Mouse (Mus musculus) kidney, embryonic 15.5 days (tissue): Measurements from ENCODE around the gene Rgl2. TPM values are rescaled to one million over a fixed set of nuclear protein-coding genes. Genes with fewer than 3 reads are reported as not detected.
A peak's percentile ranks its signal among the peaks of the same experiment; 100 is the strongest.

Experiments used
- ATAC-seq: fragments of 200-750 bp; cut with Nextera tagmentation; replicated peaks from 2 replicates; pipeline ENCODE4 v1.8.0; 2017; ENCODE audit warnings: moderate TSS enrichment; ENCODE audit not compliant: low FRiP score
- H3K27ac ChIP-seq: fragments of 300-500 bp; sonication (generic); 2 replicates; pipeline ENCODE4 v1.5.1; 2015; ENCODE audit warnings: mild to moderate bottlenecking, inconsistent platforms
- H3K27me3 ChIP-seq: fragments of 300-500 bp; sonication (generic); 2 replicates; pipeline ENCODE4 v1.6.1; 2015; ENCODE audit warnings: inconsistent platforms
- H3K36me3 ChIP-seq: fragments of 300-500 bp; sonication (generic); 2 replicates; pipeline ENCODE4 v1.6.1; 2015; ENCODE audit warnings: inconsistent platforms
- H3K4me1 ChIP-seq: fragments of 300-500 bp; sonication (generic); 2 replicates; pipeline ENCODE4 v1.6.1; 2015; ENCODE audit warnings: inconsistent platforms
- H3K4me2 ChIP-seq: fragments of 300-500 bp; sonication (generic); 2 replicates; pipeline ENCODE4 v1.6.1; 2015; ENCODE audit warnings: moderate library complexity, mild to moderate bottlenecking, inconsistent platforms
- H3K4me3 ChIP-seq: fragments of 300-500 bp; sonication (generic); replicated peaks from 2 replicates; pipeline ENCODE4 v1.5.1; 2015; ENCODE audit warnings: mild to moderate bottlenecking, inconsistent platforms
- H3K9ac ChIP-seq: fragments of 300-500 bp; sonication (generic); 2 replicates; pipeline ENCODE4 v1.6.1; 2015; ENCODE audit warnings: mild to moderate bottlenecking, inconsistent platforms
- H3K9me3 ChIP-seq: fragments of 300-500 bp; sonication (generic); replicated peaks from 2 replicates; pipeline ENCODE4 v1.6.1; 2016; ENCODE audit warnings: inconsistent platforms
- WGBS: fragments of 180-500 bp; shearing (Covaris S2); methylation state at CpG from one replicate; pipeline ENCODE4 v1.1.7; 2015; ENCODE audit warnings: mixed read lengths; 5-methylcytosine and 5-hydroxymethylcytosine counted together
- polyA plus RNA-seq: library from polyadenylated mRNA; unstranded; fragments of >200 nt; fragmentation: Nextera tagmentation; extraction: Ambion mirVana; gene quantifications from 2 replicates; pipeline ENCODE4 v1.2.1, GENCODE M21; 2015

The Rgl2 gene
- polyA plus RNA-seq, 1 experiment from 2014 or later: 34.5 TPM

GRCm38 (mm10) chr17:33931159-33931866, 2.0 kb downstream of the Rgl2 start:
- H3K36me3 ChIP-seq: peaks cover 38% of the 10 kb centered on the region
- H3K27ac ChIP-seq: no peak overlapping the region
- H3K4me3 ChIP-seq: peak overlapping the region; percentile 87
- no peaks in the 10 kb centered on the region for H3K27me3 ChIP-seq
- H3K9me3 ChIP-seq: no peaks in the 10 kb centered on the region
- 38% methylated on average over 18 of the region's 18 CpGs for WGBS
- H3K4me2 ChIP-seq: peak overlapping the region; percentile 99
- H3K4me1 ChIP-seq: peaks cover 24% of the 10 kb centered on the region
- H3K9ac ChIP-seq: peak overlapping the region; percentile 90
- ATAC-seq: no peak

DNA sequence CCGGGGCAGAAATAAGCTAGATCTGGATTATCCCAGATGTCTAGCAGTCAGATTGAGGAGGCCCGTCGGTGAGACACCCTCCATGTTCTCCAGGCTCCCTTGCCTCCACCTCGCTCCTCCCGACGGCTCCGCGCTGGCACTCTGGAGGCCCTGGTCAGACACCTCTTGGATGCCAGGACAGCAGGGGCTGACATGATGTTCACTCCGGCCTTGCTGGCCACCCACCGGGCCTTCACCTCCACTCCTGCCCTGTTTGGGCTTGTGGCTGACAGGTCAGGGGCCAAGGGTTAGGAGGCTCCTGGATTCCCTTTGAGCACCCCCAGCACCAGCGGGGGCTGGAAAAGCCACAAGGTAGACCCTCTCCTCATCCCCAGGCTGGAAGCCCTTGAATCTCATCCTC, 2.6 kb downstream of the Rgl2 start:
- no peak for ATAC-seq
- no peak overlapping the region for H3K4me2 ChIP-seq
- no peaks in the 10 kb centered on the region for H3K9me3 ChIP-seq
- H3K27ac ChIP-seq: no peak overlapping the region
- H3K27me3 ChIP-seq: no peaks in the 10 kb centered on the region
- no peak overlapping the region for H3K4me3 ChIP-seq
- no peak overlapping the region for H3K9ac ChIP-seq
- peaks cover 41% of the 10 kb centered on the region for H3K36me3 ChIP-seq
- peaks cover 24% of the 10 kb centered on the region for H3K4me1 ChIP-seq
- 93% methylated on average over 11 of the region's 11 CpGs for whole genome bisulfite sequencing

DNA sequence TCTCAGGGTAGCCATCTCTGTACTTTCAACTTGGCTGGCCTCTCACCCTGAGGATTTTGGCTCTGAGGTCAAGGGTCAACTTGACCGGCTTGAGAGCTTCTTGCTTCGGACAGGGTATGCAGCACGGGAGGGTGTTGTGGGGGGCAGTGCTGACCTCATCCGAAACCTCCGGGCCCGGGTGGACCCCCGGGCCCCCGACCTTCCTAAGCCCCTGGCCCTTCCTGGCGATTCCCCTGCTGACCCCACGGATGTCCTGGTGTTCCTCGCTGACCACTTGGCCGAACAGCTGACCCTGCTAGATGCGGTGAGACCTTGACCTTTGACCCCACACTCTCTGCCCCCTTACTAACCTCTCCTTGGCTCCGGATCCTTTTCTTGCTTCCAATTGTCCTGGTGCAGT, 3.1 kb downstream of the Rgl2 start:
- 86% methylated on average over 14 of the region's 14 CpGs for WGBS
- H3K4me1 ChIP-seq: peaks cover 24% of the 10 kb centered on the region
- no peaks in the 10 kb centered on the region for H3K9me3 ChIP-seq
- no peak overlapping the region for H3K27ac ChIP-seq
- H3K27me3 ChIP-seq: no peaks in the 10 kb centered on the region
- H3K4me3 ChIP-seq: no peak overlapping the region
- no peak for ATAC-seq
- peaks cover 44% of the 10 kb centered on the region for H3K36me3 ChIP-seq
- no peak overlapping the region for H3K9ac ChIP-seq
- H3K4me2 ChIP-seq: no peak overlapping the region

DNA sequence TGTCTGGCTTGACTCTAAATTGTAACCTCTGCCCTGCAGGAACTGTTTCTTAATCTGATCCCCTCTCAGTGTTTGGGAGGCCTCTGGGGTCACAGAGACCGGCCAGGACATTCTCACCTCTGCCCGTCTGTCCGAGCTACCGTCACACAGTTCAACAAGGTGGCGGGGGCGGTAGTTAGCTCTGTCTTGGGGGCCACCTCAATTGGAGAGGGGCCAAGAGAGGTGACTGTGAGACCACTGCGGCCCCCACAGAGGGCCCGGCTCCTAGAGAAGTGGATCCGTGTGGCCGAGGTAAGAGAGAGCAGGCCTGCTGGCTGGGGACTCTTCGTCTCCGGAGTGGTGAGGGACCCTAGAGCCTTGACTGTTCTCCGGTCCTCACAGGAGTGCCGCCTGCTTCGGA, 3.6 kb downstream of the Rgl2 start:
- WGBS: 90% methylated on average over 15 of the region's 15 CpGs
- H3K27ac ChIP-seq: no peak overlapping the region
- H3K36me3 ChIP-seq: peaks cover 46% of the 10 kb centered on the region
- H3K4me2 ChIP-seq: no peak overlapping the region
- no peak for ATAC-seq
- peaks cover 21% of the 10 kb centered on the region for H3K4me1 ChIP-seq
- no peaks in the 10 kb centered on the region for H3K9me3 ChIP-seq
- no peak overlapping the region for H3K4me3 ChIP-seq
- no peaks in the 10 kb centered on the region for H3K27me3 ChIP-seq
- H3K9ac ChIP-seq: no peak overlapping the region

GRCm38 (mm10) chr17:33935422-33936055, 6.2 kb downstream of the Rgl2 start:
- ATAC-seq: no peak
- Histone ChIP-seq H3K36me3 (peaks cover 57% of the 10 kb centered on the region), H3K9me3 (no peaks in the 10 kb centered on the region), H3K4me3 (no peak overlapping the region), H3K27me3 (no peaks in the 10 kb centered on the region), H3K4me2 (no peak overlapping the region), H3K9ac (no peak overlapping the region), H3K27ac (no peak overlapping the region), H3K4me1 (peaks cover 21% of the 10 kb centered on the region)
- 81% methylated on average over 21 of the region's 21 CpGs for WGBS

GRCm38 (mm10) chr17:33936993-33937392, 7.7 kb downstream of the Rgl2 start:
- no peak overlapping the region for H3K4me3 ChIP-seq
- no peaks in the 10 kb centered on the region for H3K9me3 ChIP-seq
- no peak overlapping the region for H3K9ac ChIP-seq
- no peak overlapping the region for H3K4me2 ChIP-seq
- WGBS: 84% methylated on average over 15 of the region's 15 CpGs
- peaks cover 57% of the 10 kb centered on the region for H3K36me3 ChIP-seq
- no peak overlapping the region for H3K27ac ChIP-seq
- no peaks in the 10 kb centered on the region for H3K27me3 ChIP-seq
- no peak for ATAC-seq
- peaks cover 22% of the 10 kb centered on the region for H3K4me1 ChIP-seq

DNA sequence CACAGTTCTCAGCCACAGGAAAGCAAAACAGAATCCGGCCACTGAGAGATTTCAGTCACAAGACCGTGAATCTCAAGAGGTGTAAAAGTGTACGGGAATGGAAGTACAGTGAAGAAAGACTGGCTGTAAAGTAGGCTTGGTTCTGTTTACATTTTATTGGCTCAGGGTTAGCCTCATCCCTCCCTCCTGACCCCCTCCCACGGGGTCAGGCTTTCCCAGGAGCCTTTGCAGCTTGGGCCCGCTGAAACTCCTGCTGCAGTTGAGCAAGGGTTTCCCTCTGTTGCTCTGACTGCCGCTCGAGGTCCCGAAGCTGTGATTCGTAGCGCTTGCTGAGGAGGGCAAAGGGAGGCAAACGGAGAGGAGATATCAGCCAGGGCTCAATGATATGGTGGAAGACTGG, 9.4 kb downstream of the Rgl2 start:
- H3K4me2 ChIP-seq: peak overlapping the region; percentile 94
- 67% methylated on average over 11 of the region's 11 CpGs for WGBS
- peak overlapping the region; percentile 86; the same call in 1 of the 2 replicates for H3K9ac ChIP-seq
- no peaks in the 10 kb centered on the region for H3K27me3 ChIP-seq
- ATAC-seq: no peak
- peak overlapping the region; percentile 90 for H3K4me3 ChIP-seq
- no peaks in the 10 kb centered on the region for H3K9me3 ChIP-seq
- peaks cover 25% of the 10 kb centered on the region for H3K4me1 ChIP-seq
- no peak overlapping the region for H3K27ac ChIP-seq
- peaks cover 56% of the 10 kb centered on the region for H3K36me3 ChIP-seq

GRCm38 (mm10) chr17:33940206-33940805, 11.0 kb downstream of the Rgl2 start, which contains the start of the genes Pfdn6 and Wdr46:
Gene Pfdn6, minus strand, starts transcription at chr17:33940343.
Gene Wdr46, plus strand, starts transcription at chr17:33940660.
- Histone ChIP-seq H3K4me2 (peak within 1 kb of the TSS; percentile 94), H3K27me3 (no peaks in the 10 kb centered on the region), H3K36me3 (peaks cover 66% of the 10 kb centered on the region), H3K9ac (peak within 1 kb of the TSS; percentile 86), H3K9me3 (no peaks in the 10 kb centered on the region), H3K27ac (peak within 1 kb of the TSS; percentile 82), H3K4me3 (peak within 1 kb of the TSS; percentile 90), H3K4me1 (peaks cover 25% of the 10 kb centered on the region)
- ATAC-seq: peak; percentile 87
- under 1% methylated on average over 36 of the region's 36 CpGs for WGBS

DNA sequence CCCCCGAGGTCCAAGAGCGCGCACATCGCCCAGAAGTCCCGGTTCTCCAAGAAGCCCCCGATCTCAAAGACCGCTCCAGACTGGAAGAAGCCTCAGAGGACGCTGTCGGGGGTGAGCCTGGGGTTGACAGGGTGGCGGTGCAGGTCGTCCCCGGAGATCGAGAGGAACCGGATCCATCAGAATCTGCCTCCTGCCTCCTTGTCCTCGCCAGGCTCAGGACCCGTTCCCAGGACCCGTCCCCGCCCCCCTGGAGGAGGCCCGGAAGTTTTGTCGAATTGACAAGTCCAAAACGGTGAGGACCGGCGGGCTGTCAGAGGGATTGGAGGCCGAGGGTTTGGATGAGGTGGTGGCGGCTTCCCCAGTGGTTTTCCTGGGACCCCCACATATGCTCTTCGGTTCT, 11.6 kb downstream of the Rgl2 start:
- peak overlapping the region; percentile 86 for H3K9ac ChIP-seq
- H3K36me3 ChIP-seq: peaks cover 66% of the 10 kb centered on the region
- H3K27ac ChIP-seq: no peak overlapping the region
- peak overlapping the region; percentile 90 for H3K4me3 ChIP-seq
- peaks cover 25% of the 10 kb centered on the region for H3K4me1 ChIP-seq
- H3K27me3 ChIP-seq: no peaks in the 10 kb centered on the region
- 2% methylated on average over 26 of the region's 26 CpGs for WGBS
- H3K4me2 ChIP-seq: peak overlapping the region; percentile 94
- peak; percentile 41 for ATAC-seq
- H3K9me3 ChIP-seq: no peaks in the 10 kb centered on the region

- ATAC-seq: no peak
- WGBS: 60% methylated on average over 19 of the region's 19 CpGs
- H3K36me3 ChIP-seq: peaks cover 68% of the 10 kb centered on the region
Observed at GRCm38 (mm10) chr17:33941381-33941780, 12.0 kb downstream of the Rgl2 start.

DNA sequence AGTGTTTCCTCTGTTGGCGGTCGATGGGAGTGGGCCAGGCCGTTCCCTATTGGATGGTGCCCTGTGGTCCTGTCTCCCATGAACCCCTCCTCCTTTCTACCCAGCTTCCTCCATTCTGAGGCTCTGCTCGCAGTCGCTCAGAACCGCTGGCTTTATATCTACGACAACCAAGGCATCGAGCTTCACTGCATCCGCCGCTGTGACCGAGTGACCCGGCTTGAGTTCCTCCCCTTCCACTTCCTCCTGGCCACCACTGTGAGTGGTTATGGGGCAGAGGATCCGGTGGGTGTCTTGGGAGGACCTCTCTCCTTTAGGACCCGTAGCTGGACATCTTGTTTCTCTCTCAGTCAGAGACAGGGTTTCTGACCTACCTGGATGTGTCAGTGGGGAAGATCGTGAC, 14.1 kb downstream of the Rgl2 start:
- no peak for ATAC-seq
- no peak overlapping the region for H3K4me2 ChIP-seq
- H3K9me3 ChIP-seq: no peaks in the 10 kb centered on the region
- H3K27me3 ChIP-seq: no peaks in the 10 kb centered on the region
- no peak overlapping the region for H3K27ac ChIP-seq
- H3K4me3 ChIP-seq: no peak overlapping the region
- no peak overlapping the region for H3K9ac ChIP-seq
- WGBS: 92% methylated on average over 15 of the region's 15 CpGs
- peaks cover 68% of the 10 kb centered on the region for H3K36me3 ChIP-seq
- peaks cover 25% of the 10 kb centered on the region for H3K4me1 ChIP-seq

More at GRCm38 (mm10) chr17:33941381-33941780, 12.0 kb downstream of the Rgl2 start:
- H3K4me3 ChIP-seq: peak overlapping the region; percentile 90
- peak overlapping the region; percentile 94 for H3K4me2 ChIP-seq
- H3K4me1 ChIP-seq: peaks cover 25% of the 10 kb centered on the region
- no peaks in the 10 kb centered on the region for H3K27me3 ChIP-seq
- peak overlapping the region; percentile 86 for H3K9ac ChIP-seq
- no peak overlapping the region for H3K27ac ChIP-seq
- no peaks in the 10 kb centered on the region for H3K9me3 ChIP-seq

DNA sequence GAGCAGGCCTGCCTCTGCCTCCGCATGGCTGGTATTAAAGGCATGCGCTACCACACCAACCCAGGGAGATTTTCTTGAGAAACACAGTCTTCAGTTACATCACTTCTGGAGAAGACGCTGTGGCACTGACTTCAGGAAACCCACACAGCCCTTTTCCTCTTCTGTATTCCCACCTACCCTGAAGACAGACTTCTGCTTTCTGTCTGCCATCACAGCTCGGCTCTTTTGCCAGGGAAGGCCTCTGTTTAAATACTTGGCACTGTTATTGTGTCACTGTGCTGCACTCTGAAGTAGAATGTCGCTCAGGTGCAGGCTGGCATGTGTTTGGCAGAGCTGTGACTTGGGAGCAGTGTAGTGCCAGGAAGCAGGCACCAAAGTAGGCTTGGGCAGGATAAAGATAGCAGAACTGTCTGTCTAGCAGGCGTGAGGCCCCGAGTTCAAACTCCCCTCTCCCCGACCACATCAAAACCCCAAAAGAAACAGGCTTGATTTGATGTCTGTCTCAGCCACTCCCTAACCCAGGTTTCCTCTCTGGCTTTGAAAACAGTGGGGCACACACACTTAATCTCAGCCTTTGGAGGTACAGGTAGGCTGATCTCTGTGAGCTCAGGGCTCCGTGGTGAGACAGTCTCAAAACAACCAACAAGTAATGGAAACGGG, 18.2 kb downstream of the Rgl2 start:
- WGBS: 89% methylated on average over 10 of the region's 10 CpGs
- Histone ChIP-seq H3K9ac (no peak overlapping the region), H3K9me3 (no peaks in the 10 kb centered on the region), H3K4me1 (peaks cover 31% of the 10 kb centered on the region), H3K36me3 (peaks cover 86% of the 10 kb centered on the region), H3K4me3 (no peak overlapping the region), H3K27ac (no peak overlapping the region), H3K4me2 (no peak overlapping the region), H3K27me3 (no peaks in the 10 kb centered on the region)
- no peak for ATAC-seq
